Mouse (Mus musculus) embryonic facial prominence, embryonic 13.5 days (tissue): ENCODE data around the gene Galnt10. TPM values are rescaled to one million over a fixed set of nuclear protein-coding genes. Genes with fewer than 3 reads are reported as not detected.
"Not testable (repeated sequence)": the region's sequence is repeated elsewhere in the genome, so short reads cannot be mapped to it uniquely, and the experiment has no call there.

Source experiments
- ATAC-seq: fragments of 200-750 bp; cut with Nextera tagmentation; 2 replicates; pipeline ENCODE4 v1.8.0; 2017; ENCODE audit warnings: low read depth; ENCODE audit not compliant: insufficient number of reproducible peaks, insufficient read depth, low FRiP score, low TSS enrichment
- H3K27ac ChIP-seq: fragments of 300-500 bp; sonication (generic); 2 replicates; pipeline ENCODE4 v1.5.1; 2015; ENCODE audit warnings: moderate library complexity, mild to moderate bottlenecking, inconsistent platforms
- H3K27me3 ChIP-seq: fragments of 300-500 bp; sonication (generic); 2 replicates; pipeline ENCODE4 v1.6.1; 2015; ENCODE audit warnings: mild to moderate bottlenecking, inconsistent platforms
- H3K36me3 ChIP-seq: fragments of 300-500 bp; sonication (generic); 2 replicates; pipeline ENCODE4 v1.6.1; 2015; ENCODE audit warnings: mild to moderate bottlenecking, inconsistent platforms
- H3K4me1 ChIP-seq: fragments of 300-500 bp; sonication (generic); 2 replicates; pipeline ENCODE4 v1.6.1; 2015; ENCODE audit warnings: inconsistent platforms
- H3K4me2 ChIP-seq: fragments of 300-500 bp; sonication (generic); 2 replicates; pipeline ENCODE4 v1.6.1; 2015; ENCODE audit warnings: moderate library complexity, mild to moderate bottlenecking, inconsistent platforms
- H3K4me3 ChIP-seq: fragments of 300-500 bp; sonication (generic); 2 replicates; pipeline ENCODE4 v1.5.1; 2015; ENCODE audit warnings: mild to moderate bottlenecking, inconsistent platforms
- H3K9ac ChIP-seq: fragments of 300-500 bp; sonication (generic); 2 replicates; pipeline ENCODE4 v1.6.1; 2015; ENCODE audit warnings: mild to moderate bottlenecking, inconsistent platforms
- H3K9me3 ChIP-seq: fragments of 300-500 bp; sonication (generic); 2 replicates; pipeline ENCODE4 v1.6.1; 2016; ENCODE audit warnings: inconsistent platforms
- WGBS: fragments of 180-500 bp; shearing (Covaris S2); methylation state at CpG from one replicate; pipeline ENCODE4 v1.1.7; 2015; ENCODE audit warnings: mixed read lengths; 5-methylcytosine and 5-hydroxymethylcytosine counted together
- polyA plus RNA-seq: library from polyadenylated mRNA; unstranded; fragments of >200 nt; fragmentation: Nextera tagmentation; extraction: Ambion mirVana; gene quantifications from 2 replicates; pipeline ENCODE4 v1.2.1, GENCODE M21; 2015

The Galnt10 gene
- polyA plus RNA-seq, 1 experiment from 2014 or later = 24.1 TPM

DNA sequence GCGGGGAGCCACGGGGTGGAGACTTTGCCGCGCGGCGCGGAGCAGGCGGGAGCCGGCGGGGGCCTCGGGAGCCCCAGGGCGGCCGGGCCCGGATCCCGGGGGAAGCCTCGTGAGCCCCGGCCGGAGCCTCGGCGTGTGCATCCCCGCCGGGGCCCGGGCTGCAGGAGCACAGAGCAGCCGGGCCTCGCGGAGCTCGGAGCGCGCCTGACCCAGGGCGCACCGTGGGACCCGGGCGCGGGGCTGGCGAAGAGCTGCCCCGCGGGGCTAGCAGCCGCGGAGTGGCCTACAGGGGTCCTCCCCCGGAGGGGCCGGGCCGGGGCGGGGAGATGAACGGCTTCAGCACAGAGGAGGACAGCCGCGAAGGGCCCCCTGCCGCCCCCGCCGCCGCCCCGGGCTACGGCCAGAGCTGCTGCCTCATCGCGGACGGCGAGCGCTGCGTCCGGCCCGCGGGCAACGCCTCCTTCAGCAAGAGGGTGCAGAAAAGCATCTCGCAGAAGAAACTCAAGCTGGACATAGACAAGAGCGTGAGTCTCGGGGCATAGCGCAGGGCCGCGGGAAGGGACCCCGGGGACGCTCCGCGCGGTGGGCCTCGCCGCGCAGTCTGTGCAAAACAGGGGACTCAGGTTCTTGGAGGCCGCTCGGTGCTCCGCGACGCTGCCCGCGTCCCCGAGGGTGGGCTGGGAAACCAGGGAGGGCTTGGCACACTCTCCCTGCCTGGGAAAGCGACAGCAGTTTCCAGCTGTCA lies 156.7 kb downstream of the Galnt10 start:
- Histone ChIP-seq H3K27me3 (no peaks in the 10 kb centered on the region), H3K27ac (peak overlapping the region; percentile 51), H3K4me1 (peaks cover 26% of the 10 kb centered on the region), H3K9ac (peak overlapping the region; percentile 93), H3K4me2 (peak overlapping the region; percentile 93), H3K36me3 (peaks cover 13% of the 10 kb centered on the region), H3K9me3 (no peaks in the 10 kb centered on the region), H3K4me3 (peak overlapping the region; percentile 93)
- under 1% methylated on average over 64 of the region's 85 CpGs for WGBS
- ATAC-seq = peak; percentile 68

DNA sequence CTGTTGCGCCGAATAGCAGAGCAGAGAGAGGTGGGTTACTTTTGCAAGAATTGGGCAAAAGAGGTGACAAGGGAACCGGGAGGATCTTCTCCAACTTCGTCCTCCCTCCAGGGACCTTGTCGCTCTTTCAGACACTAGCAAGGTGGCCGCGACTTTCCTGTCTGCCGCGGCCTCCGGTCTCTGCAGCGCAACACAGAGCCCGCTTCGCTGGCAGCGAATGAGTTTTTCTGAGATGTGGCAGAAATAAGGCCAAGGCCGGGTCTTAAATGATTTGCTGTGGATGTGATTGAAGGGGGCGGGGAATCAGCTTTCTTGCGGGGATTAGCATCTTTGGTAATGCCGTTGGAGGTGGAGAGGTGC lies 157.2 kb downstream of the Galnt10 start:
- no peaks in the 10 kb centered on the region for H3K27me3 ChIP-seq
- peak overlapping the region; percentile 93 for H3K4me3 ChIP-seq
- H3K4me2 ChIP-seq = peak overlapping the region; percentile 93
- peak overlapping the region; percentile 93 for H3K9ac ChIP-seq
- H3K9me3 ChIP-seq = no peaks in the 10 kb centered on the region
- peak overlapping the region; percentile 51; the same call in 1 of the 2 replicates for H3K27ac ChIP-seq
- under 1% methylated on average over 18 of the region's 18 CpGs for WGBS
- peaks cover 15% of the 10 kb centered on the region for H3K36me3 ChIP-seq
- peaks cover 26% of the 10 kb centered on the region for H3K4me1 ChIP-seq
- ATAC-seq = no peak

DNA sequence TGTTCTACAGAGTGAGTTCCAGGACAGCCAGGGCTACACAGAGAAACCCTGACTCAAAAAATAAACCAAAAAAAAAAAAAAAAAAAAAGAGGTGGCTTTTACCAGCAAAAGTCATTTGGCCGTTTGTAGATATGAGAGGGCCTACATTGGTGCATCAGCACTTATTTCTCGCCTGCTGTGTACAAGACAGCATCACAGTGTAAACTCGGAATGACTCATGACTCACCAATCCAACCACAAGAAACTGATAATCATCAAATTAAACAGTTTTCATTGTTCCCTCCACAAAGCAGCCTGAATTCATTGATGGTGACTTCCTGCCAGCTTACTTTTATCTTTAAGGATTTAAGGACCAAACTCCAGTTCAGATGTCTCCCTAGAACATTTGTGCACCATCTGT lies 159.8 kb downstream of the Galnt10 start:
- H3K4me1 ChIP-seq = peaks cover 25% of the 10 kb centered on the region
- no peak overlapping the region for H3K9ac ChIP-seq
- H3K27ac ChIP-seq = no peak overlapping the region
- H3K27me3 ChIP-seq = no peaks in the 10 kb centered on the region
- no peak for ATAC-seq
- no peaks in the 10 kb centered on the region for H3K9me3 ChIP-seq
- no peak overlapping the region for H3K4me3 ChIP-seq
- WGBS = 74% methylated on average over 3 of the region's 3 CpGs
- H3K4me2 ChIP-seq = no peak overlapping the region
- H3K36me3 ChIP-seq = peaks cover 36% of the 10 kb centered on the region

GRCm38 (mm10) chr11:57809017-57809731 lies 163.9 kb downstream of the Galnt10 start:
- ATAC-seq = no peak
- H3K4me1 ChIP-seq = no peaks in the 10 kb centered on the region
- no peaks in the 10 kb centered on the region for H3K27me3 ChIP-seq
- H3K4me2 ChIP-seq = no peak overlapping the region
- peaks cover 64% of the 10 kb centered on the region for H3K36me3 ChIP-seq
- H3K9ac ChIP-seq = no peak overlapping the region
- WGBS = 91% methylated on average over 17 of the region's 17 CpGs
- no peak overlapping the region for H3K27ac ChIP-seq
- H3K4me3 ChIP-seq = no peak overlapping the region
- H3K9me3 ChIP-seq = no peaks in the 10 kb centered on the region

GRCm38 (mm10) chr11:57809732-57810098 lies 164.5 kb downstream of the Galnt10 start:
- Histone ChIP-seq H3K27ac (no peak overlapping the region), H3K36me3 (peaks cover 64% of the 10 kb centered on the region), H3K4me2 (no peak overlapping the region), H3K4me1 (no peaks in the 10 kb centered on the region), H3K27me3 (no peaks in the 10 kb centered on the region), H3K4me3 (no peak overlapping the region), H3K9me3 (no peaks in the 10 kb centered on the region), H3K9ac (no peak overlapping the region)
- no peak for ATAC-seq
- 91% methylated on average over 8 of the region's 8 CpGs for WGBS

DNA sequence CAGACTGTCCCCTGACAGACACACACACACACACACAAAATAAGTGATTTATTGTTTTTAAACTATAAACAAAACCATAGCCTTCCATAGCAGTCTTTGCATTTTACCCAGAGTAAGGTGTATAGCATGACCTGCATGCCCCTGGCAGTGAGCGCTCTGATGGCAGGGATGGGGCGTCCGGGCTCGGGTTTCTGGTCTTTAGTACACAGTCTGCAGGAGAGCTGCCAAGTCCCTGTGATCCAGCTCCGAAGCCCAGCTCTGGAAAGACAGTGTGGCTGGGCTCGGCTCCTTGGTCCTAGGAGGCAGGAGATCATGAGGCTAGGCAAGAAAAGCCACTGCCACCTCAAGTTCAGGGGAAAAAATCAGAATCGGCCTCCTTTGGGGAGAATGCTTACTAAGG lies 165.8 kb downstream of the Galnt10 start:
- WGBS = 75% methylated on average over 7 of the region's 7 CpGs

GRCm38 (mm10) chr11:57812212-57812611 lies 167.0 kb downstream of the Galnt10 start:
- no peak overlapping the region for H3K4me2 ChIP-seq
- H3K9me3 ChIP-seq = no peaks in the 10 kb centered on the region
- no peaks in the 10 kb centered on the region for H3K27me3 ChIP-seq
- H3K4me3 ChIP-seq = no peak overlapping the region
- no peaks in the 10 kb centered on the region for H3K4me1 ChIP-seq
- H3K27ac ChIP-seq = no peak overlapping the region
- no peak for ATAC-seq
- H3K36me3 ChIP-seq = peaks cover 51% of the 10 kb centered on the region
- 94% methylated on average over 8 of the region's 8 CpGs for WGBS
- no peak overlapping the region for H3K9ac ChIP-seq

More for the DNA sequence above, 165.8 kb downstream of the Galnt10 start:
- Histone ChIP-seq H3K27ac (no peak overlapping the region), H3K27me3 (no peaks in the 10 kb centered on the region), H3K36me3 (peaks cover 61% of the 10 kb centered on the region), H3K9ac (no peak overlapping the region), H3K4me2 (no peak overlapping the region), H3K4me3 (no peak overlapping the region), H3K9me3 (no peaks in the 10 kb centered on the region), H3K4me1 (no peaks in the 10 kb centered on the region)
- no peak for ATAC-seq

DNA sequence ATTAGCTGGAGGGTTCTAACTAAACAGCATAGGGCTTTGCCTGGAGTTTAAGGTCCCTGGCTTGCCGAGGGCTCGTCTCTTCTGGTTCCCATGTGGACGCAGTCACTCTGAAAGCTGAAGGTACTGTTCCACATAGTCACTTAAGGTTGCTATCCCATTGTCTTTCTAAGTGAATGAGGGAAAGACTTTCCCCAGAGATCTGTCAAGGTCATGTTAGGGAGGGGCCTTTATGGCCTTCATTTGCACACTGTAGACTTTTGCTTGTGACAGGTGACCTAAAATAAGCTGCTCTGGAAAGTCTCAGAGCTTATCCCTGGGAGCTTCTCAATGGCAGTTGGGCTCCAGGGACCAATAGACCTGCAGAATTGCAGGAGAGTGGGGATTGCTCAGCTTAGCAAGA lies 168.4 kb downstream of the Galnt10 start:
- no peaks in the 10 kb centered on the region for H3K9me3 ChIP-seq
- H3K4me3 ChIP-seq = no peak overlapping the region
- no peak overlapping the region for H3K27ac ChIP-seq
- H3K27me3 ChIP-seq = no peaks in the 10 kb centered on the region
- H3K4me1 ChIP-seq = no peaks in the 10 kb centered on the region
- H3K9ac ChIP-seq = no peak overlapping the region
- peaks cover 42% of the 10 kb centered on the region for H3K36me3 ChIP-seq
- ATAC-seq = no peak
- WGBS = 92% methylated on average over 3 of the region's 3 CpGs
- H3K4me2 ChIP-seq = no peak overlapping the region

DNA sequence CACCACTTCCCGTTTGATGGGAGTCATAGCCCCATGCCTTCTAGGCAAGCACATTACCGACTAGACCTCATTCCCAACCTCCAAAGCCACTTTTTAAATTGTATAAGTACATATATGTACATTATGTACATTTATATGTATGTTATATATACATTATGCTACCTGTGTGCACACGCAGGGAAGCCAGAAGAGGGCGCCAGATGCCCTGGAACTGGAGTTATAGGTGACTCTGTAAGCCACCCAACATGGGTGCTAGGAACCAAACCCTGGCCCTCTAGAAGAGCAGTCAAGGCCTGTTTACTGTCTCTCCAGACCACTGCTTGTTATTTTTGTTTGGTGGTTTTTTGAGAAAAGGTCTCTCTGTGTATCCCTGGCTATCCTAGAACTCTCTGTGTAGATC lies 172.9 kb downstream of the Galnt10 start:
- 88% methylated on average over 4 of the region's 4 CpGs for WGBS
- H3K36me3 ChIP-seq = 0 out of 2 replicates have a peak, but pooled peaks cover under 1% of the 10 kb centered on the region
- no peak overlapping the region for H3K27ac ChIP-seq
- no peak overlapping the region for H3K4me3 ChIP-seq
- H3K27me3 ChIP-seq = no peaks in the 10 kb centered on the region
- ATAC-seq = no peak
- no peak overlapping the region for H3K4me2 ChIP-seq
- H3K9me3 ChIP-seq = no peaks in the 10 kb centered on the region
- H3K9ac ChIP-seq = no peak overlapping the region
- no peaks in the 10 kb centered on the region for H3K4me1 ChIP-seq

DNA sequence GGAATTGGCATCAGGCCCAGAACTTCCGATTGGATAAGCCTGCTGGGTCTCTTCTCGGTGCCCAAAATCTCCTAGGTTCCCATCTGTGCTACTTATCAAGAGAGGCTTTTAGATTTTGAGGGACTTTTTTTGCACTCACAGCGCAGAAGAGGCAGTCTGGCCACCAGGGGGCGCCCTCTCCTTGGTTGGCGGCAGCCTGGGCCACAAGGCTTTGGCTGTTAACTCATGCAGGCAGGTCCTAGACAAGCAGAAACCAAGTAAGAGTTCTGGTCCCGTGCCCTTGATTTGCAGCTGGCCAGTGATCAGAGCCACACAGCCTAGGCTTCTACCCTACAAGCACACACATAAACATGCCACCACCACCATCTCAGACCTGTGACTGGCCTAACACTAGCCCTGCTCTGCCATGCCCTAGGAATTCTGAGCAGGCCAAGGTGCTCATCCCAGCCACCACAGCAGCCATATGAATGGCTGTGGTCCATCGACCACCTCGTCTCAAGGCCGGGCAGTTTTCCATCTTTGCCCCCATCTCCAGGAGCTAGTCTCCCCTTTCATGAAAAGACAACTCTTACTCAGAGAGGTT lies 174.8 kb downstream of the Galnt10 start:
- no peak overlapping the region for H3K4me3 ChIP-seq
- 28% methylated on average over 9 of the region's 9 CpGs for WGBS
- no peaks in the 10 kb centered on the region for H3K9me3 ChIP-seq
- H3K9ac ChIP-seq = no peak overlapping the region
- peaks cover 13% of the 10 kb centered on the region for H3K27me3 ChIP-seq
- no peak overlapping the region for H3K4me2 ChIP-seq
- no peaks in the 10 kb centered on the region for H3K4me1 ChIP-seq
- no peak overlapping the region for H3K27ac ChIP-seq
- no peaks in the 10 kb centered on the region for H3K36me3 ChIP-seq
- 0 out of 2 replicates have a peak, but pooled peaks have one; percentile 26 for ATAC-seq

DNA sequence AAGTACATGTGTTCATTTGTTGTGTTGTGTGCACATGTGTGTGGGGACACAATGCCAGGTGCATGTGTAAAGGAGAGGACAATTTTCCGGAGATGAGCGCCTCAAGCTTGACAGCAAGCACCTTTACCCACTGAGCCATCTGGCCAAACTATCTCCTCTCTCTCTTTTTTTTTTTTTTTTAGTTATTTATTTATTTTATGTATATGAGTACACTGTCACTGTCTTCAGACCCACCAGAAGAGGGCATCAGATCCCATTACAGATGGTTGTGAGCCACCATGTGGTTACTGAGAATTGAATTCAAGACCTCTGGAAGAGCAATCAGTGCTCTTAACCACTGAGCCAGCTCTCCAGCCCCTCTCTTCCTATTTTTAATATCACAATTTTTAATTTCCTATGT lies 177.9 kb downstream of the Galnt10 start:
- peaks cover 43% of the 10 kb centered on the region for H3K27me3 ChIP-seq
- not testable (repeated sequence) for ATAC-seq, H3K9ac ChIP-seq, H3K9me3 ChIP-seq, H3K27ac ChIP-seq, H3K4me3 ChIP-seq, H3K36me3 ChIP-seq, H3K4me2 ChIP-seq
- 89% methylated on average over 2 of the region's 2 CpGs for WGBS
- H3K4me1 ChIP-seq = peaks cover 12% of the 10 kb centered on the region

GRCm38 (mm10) chr11:57823714-57824113 lies 178.5 kb downstream of the Galnt10 start:
- Histone ChIP-seq H3K9ac (no peak overlapping the region), H3K4me3 (no peak overlapping the region), H3K27me3 (peaks cover 48% of the 10 kb centered on the region), H3K9me3 (no peaks in the 10 kb centered on the region), H3K36me3 (no peaks in the 10 kb centered on the region), H3K4me1 (peaks cover 14% of the 10 kb centered on the region), H3K27ac (no peak overlapping the region), H3K4me2 (no peak overlapping the region)
- no peak for ATAC-seq
- WGBS = 63% methylated on average over 7 of the region's 7 CpGs
